Mouse (Mus musculus) erythroblast, embryonic 14.5 days (primary cell): ENCODE results near the gene Pla2g1b.

Source experiments
- GATA1 ChIP-seq: IDR thresholded peaks from 2 replicates; pipeline ENCODE4 v1.6.1; 2012; ENCODE audit warnings: low read length, inconsistent platforms, mixed read lengths
- TAL1 ChIP-seq: IDR thresholded peaks from 3 replicates; pipeline ENCODE4 v1.6.1; 2012; ENCODE audit warnings: low read length, inconsistent platforms, mixed read lengths

DNA sequence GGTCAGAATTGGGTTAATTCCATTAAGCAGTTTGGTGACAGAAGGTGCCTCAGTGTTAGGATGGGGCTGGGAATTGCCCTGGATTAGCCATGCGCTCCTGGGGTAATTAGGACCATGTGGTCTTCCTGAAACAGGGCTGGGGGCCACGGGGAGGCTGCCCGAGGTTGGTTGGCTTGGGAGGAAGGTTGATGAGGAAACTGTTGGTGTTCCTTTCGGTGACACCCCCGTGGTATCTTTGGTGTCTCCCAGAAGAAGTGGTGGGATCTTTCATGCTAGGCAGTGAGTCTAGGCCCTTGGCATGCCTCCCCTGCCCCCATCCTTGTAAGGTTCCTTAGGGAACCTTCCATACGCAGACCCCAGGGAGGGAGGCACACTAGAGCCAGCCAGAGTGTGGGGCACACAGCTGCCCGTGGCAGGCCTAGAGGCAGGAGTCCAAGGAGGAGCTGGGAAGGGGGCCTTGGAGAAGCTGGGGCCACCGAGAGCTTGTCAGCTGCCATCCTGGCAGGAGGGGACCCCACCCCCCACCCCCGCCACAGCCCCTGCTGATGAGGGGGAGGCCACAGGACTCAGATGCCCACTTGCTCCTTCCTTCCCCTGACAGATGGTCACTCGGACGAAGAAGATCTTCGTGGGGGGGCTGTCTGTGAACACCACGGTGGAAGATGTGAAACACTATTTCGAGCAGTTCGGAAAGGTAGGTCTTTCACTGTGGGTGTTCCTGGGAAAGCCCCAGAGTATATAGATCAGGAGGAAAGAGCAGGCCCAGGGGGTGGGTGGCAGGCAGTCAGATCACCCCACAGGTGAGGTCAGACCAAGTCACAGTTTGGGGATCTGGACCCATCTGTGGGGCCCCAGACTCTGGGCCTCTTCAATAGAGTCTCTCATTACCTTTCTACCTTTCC is 31.0 kb upstream of the Pla2g1b start:
- TF ChIP-seq TAL1: no peak
- TF ChIP-seq GATA1: no peak
